Mouse (Mus musculus): ENCODE results near the gene Ell2. TPM values are rescaled to one million over a fixed set of nuclear protein-coding genes. Genes with fewer than 3 reads are reported as not detected.

Ell2 gene
- 5.3 and 5.9 TPM in 2 replicates for polyA plus RNA-seq (2014; fragmentation: Nextera tagmentation; extraction: Ambion mirVana)

DNA sequence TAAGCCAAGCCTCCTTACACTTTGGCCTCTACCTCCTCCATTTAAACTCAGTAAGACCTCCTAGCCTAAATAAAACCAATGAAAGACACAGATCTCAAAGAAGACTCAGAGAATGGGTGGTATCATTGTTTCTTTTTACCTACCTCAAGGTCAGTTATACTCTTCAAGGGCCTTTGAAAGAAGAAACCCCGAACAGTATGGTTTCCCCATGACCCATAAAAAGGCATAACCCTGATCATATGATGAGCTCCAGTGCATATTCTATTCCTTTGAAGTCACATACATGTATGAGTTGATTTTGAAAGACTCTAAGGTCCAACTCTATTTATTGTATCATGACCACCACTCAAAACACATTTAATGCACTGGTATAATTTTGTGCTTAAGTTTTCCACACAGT is at the start of gene Ell2:
Gene Ell2, plus strand, starts transcription at position 301 of the 400 bp plus-strand sequence.
- peak within 1 kb of the TSS; percentile 78 for H3K4me2 ChIP-seq (ENCODE audit: low read depth)
- WGBS: 100% methylated on average over 1 of the region's 1 CpGs
- no peak within 1 kb of the TSS for H3K27ac ChIP-seq (ENCODE audit: low read depth, low read length)
- H3K4me1 ChIP-seq (ENCODE audit: control insufficient read depth, insufficient read depth, low read length): no peaks in the 10 kb centered on the region
- H3K9ac ChIP-seq (ENCODE audit: low read length): peak within 1 kb of the TSS; percentile 71
- H3K36me3 ChIP-seq (ENCODE audit: control insufficient read depth, insufficient read depth, low read length): no peaks in the 10 kb centered on the region
- DNase-seq (ENCODE audit: low spot score) (no peak), ATAC-seq (ENCODE audit: insufficient read depth, low FRiP score, low TSS enrichment) (no peak)
- H3K4me3 ChIP-seq (ENCODE audit: low read depth, low read length): peak within 1 kb of the TSS; percentile 76
- 0 out of 2 replicates have a peak, but pooled peaks cover 3% of the 10 kb centered on the region for H3K27me3 ChIP-seq (ENCODE audit: control insufficient read depth, insufficient read depth, low read length)
- no peaks in the 10 kb centered on the region for H3K9me3 ChIP-seq (ENCODE audit: control insufficient read depth, low read length)

DNA sequence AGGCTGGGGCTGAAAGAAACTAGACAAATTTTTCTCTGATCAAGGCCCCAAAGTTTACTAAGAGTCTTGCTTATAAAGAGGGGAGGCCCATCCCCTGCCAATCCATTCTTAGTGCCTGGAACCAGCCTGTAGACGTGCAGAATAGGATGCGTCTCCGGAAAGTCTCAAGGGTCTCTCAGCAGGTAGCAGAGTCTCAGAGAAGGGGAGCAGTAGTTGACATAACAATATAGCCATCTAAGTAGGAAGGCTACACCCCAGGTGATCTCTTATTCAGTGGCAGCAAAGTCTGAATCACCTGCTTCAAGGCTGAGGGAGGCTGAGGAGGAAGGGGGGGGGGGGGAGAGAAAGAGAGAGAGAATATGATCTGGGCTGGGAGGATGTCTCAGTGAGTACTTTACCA is 21.1 kb upstream of the Ell2 start:
- no peaks in the 10 kb centered on the region for H3K27me3 ChIP-seq (ENCODE audit: control insufficient read depth, insufficient read depth, low read length)
- H3K9me3 ChIP-seq (ENCODE audit: control insufficient read depth, low read length): no peaks in the 10 kb centered on the region
- H3K4me1 ChIP-seq (ENCODE audit: control insufficient read depth, insufficient read depth, low read length): no peaks in the 10 kb centered on the region
- DNase-seq (ENCODE audit: low spot score) (no peak), ATAC-seq (ENCODE audit: insufficient read depth, low FRiP score, low TSS enrichment) (no peak)
- H3K4me3 ChIP-seq (ENCODE audit: low read depth, low read length): no peak overlapping the region
- no peaks in the 10 kb centered on the region for H3K36me3 ChIP-seq (ENCODE audit: control insufficient read depth, insufficient read depth, low read length)
- no peak overlapping the region for H3K4me2 ChIP-seq (ENCODE audit: low read depth)
- H3K9ac ChIP-seq (ENCODE audit: low read length): no peak overlapping the region
- WGBS: 37% methylated on average over 3 of the region's 3 CpGs
- H3K27ac ChIP-seq (ENCODE audit: low read depth, low read length): no peak overlapping the region

DNA sequence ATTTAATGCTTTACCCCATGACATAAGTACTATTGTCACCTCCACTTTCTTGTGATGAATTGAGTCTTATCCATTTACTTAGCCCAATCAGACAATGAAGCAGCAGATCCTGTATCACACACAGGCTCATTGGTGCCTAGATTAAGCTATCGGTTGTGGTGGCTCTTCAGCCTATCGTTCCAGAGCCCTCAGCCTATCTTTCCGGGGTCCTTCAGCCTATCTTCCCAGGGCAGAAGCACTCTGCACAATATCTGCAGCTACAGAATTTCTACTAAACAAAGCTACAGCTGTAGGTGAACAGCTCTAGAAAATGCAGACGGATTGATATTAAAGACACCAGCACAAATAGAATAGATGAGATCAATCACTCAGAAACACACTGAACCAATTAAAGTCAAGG is 19.6 kb upstream of the Ell2 start:
- DNase-seq (ENCODE audit: low spot score): no peak
- Histone ChIP-seq H3K4me1 (ENCODE audit: control insufficient read depth, insufficient read depth, low read length) (no peaks in the 10 kb centered on the region), H3K9me3 (ENCODE audit: control insufficient read depth, low read length) (no peaks in the 10 kb centered on the region), H3K27ac (ENCODE audit: low read depth, low read length) (no peak overlapping the region), H3K4me2 (ENCODE audit: low read depth) (no peak overlapping the region), H3K9ac (ENCODE audit: low read length) (no peak overlapping the region), H3K27me3 (ENCODE audit: control insufficient read depth, insufficient read depth, low read length) (no peaks in the 10 kb centered on the region), H3K36me3 (ENCODE audit: control insufficient read depth, insufficient read depth, low read length) (no peaks in the 10 kb centered on the region), H3K4me3 (ENCODE audit: low read depth, low read length) (no peak overlapping the region)
- ATAC-seq (ENCODE audit: insufficient read depth, low FRiP score, low TSS enrichment): no peak
- 88% methylated on average over 4 of the region's 4 CpGs for WGBS

DNA sequence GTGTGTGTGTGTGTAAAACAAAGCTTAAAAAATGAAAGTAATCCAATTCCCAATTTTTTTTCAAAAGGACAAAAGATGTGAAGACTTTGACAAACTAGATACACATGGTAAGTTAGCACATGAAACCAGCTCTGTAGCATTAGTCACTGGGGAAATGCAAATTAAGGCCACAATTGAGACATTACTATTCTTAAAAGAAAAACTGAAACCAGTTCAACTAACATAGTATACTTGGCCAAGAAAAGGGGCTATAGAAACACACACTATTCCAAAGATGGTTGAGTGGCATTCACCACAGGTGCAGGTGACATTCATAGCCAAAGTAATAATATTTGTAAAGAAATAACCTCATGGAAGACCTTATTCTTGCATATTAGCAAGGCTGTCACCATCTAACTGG is 14.9 kb upstream of the Ell2 start:
- Histone ChIP-seq H3K36me3 (ENCODE audit: control insufficient read depth, insufficient read depth, low read length) (no peaks in the 10 kb centered on the region), H3K4me3 (ENCODE audit: low read depth, low read length) (no peak overlapping the region), H3K27me3 (ENCODE audit: control insufficient read depth, insufficient read depth, low read length) (no peaks in the 10 kb centered on the region), H3K4me2 (ENCODE audit: low read depth) (no peak overlapping the region), H3K4me1 (ENCODE audit: control insufficient read depth, insufficient read depth, low read length) (no peaks in the 10 kb centered on the region), H3K27ac (ENCODE audit: low read depth, low read length) (no peak overlapping the region), H3K9me3 (ENCODE audit: control insufficient read depth, low read length) (no peaks in the 10 kb centered on the region), H3K9ac (ENCODE audit: low read length) (no peak overlapping the region)
- ATAC-seq (ENCODE audit: insufficient read depth, low FRiP score, low TSS enrichment) (no peak), DNase-seq (ENCODE audit: low spot score) (no peak)

DNA sequence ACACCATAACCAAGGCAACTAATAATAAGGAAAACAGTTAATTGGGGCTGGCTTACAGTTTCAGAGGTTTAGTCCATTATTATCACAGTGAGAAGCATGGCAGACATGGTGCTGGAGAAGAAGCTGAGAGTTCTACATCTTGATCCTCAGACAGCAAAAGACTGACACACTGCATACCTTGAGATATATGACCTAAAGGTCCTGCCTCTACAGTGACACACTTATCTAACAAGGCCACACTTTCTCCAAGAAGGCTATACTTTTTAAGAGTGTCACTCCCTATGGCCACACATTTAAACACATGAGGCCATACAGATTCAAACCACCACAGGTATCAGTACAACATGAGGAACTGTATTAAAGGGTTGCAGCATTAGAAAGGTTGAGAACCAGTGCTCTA is 13.5 kb upstream of the Ell2 start:
- H3K27me3 ChIP-seq (ENCODE audit: control insufficient read depth, insufficient read depth, low read length): no peaks in the 10 kb centered on the region
- no peak overlapping the region for H3K4me2 ChIP-seq (ENCODE audit: low read depth)
- H3K9ac ChIP-seq (ENCODE audit: low read length): no peak overlapping the region
- H3K4me1 ChIP-seq (ENCODE audit: control insufficient read depth, insufficient read depth, low read length): no peaks in the 10 kb centered on the region
- H3K27ac ChIP-seq (ENCODE audit: low read depth, low read length): no peak overlapping the region
- no peaks in the 10 kb centered on the region for H3K36me3 ChIP-seq (ENCODE audit: control insufficient read depth, insufficient read depth, low read length)
- DNase-seq (ENCODE audit: low spot score) (no peak), ATAC-seq (ENCODE audit: insufficient read depth, low FRiP score, low TSS enrichment) (no peak)
- no peaks in the 10 kb centered on the region for H3K9me3 ChIP-seq (ENCODE audit: control insufficient read depth, low read length)
- H3K4me3 ChIP-seq (ENCODE audit: low read depth, low read length): no peak overlapping the region

DNA sequence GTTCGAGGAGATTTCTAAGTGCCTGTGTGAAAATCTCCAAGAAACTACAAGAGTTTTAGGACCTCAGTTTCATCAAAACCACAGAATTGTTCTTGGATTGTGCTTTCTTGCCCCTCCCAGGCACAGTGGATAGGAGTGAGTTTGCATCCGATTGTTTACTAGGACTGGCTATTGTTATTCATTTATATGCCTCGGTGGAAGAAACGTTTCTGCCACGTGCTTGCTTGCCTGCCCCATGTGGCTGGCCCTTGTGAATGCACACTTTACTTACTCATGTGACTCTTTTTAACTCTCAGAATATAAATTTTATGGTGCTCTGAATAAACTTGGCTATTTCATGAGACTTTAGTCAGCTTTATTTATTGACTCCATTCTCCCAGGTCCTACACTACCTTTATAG is 3.7 kb upstream of the Ell2 start:
- no peak overlapping the region for H3K9ac ChIP-seq (ENCODE audit: low read length)
- H3K9me3 ChIP-seq (ENCODE audit: control insufficient read depth, low read length): no peaks in the 10 kb centered on the region
- H3K4me1 ChIP-seq (ENCODE audit: control insufficient read depth, insufficient read depth, low read length): no peaks in the 10 kb centered on the region
- no peak overlapping the region for H3K4me3 ChIP-seq (ENCODE audit: low read depth, low read length)
- no peak for DNase-seq (ENCODE audit: low spot score)
- no peak overlapping the region for H3K27ac ChIP-seq (ENCODE audit: low read depth, low read length)
- WGBS: 49% methylated on average over 5 of the region's 5 CpGs
- H3K4me2 ChIP-seq (ENCODE audit: low read depth): no peak overlapping the region
- ATAC-seq (ENCODE audit: insufficient read depth, low FRiP score, low TSS enrichment): no peak
- no peaks in the 10 kb centered on the region for H3K27me3 ChIP-seq (ENCODE audit: control insufficient read depth, insufficient read depth, low read length)
- H3K36me3 ChIP-seq (ENCODE audit: control insufficient read depth, insufficient read depth, low read length): no peaks in the 10 kb centered on the region

DNA sequence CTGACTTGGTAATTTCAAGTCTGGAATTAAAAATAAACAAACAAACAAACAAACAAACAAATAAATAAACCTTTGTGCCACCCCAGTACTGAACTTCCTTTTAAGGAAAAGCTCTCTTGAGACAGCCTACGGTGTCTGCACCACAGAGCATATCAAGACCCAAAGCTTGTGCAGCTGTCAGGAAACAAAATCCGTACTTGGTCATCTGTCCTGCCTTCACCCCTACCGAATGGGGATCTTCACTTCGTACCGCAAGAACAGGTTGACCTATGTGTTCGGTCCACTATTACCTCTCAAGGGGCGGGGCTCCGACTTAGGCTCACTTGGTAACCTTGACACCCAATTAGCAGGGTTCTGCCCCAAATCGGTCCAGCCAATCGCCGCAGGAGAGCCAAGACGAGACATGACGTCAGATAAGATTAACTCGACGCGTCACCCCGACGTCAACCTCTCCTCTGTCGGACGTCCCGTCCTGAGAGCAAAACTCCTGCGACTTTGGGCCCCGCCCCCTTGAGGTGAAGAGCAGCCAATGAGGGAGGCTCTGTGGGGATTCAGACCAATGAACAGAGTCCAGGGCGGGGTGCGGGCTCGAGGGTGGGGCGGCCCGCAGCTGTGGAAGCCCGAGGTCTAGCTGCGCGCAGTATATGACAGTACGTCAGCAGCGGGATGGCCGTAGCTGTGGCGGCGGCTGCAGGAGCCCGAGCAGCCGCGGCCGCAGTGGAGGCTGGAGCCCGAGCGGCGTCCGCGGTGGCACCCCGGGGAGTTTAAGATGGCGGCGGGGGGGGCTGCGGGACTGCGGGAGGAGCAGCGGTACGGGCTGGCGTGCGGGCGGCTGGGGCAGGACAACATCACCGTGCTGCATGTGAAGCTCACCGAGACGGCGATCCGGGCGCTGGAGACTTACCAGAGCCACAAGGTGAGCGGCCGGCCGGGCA is 592 bp downstream of the Ell2 start:
- Histone ChIP-seq H3K4me1 (ENCODE audit: control insufficient read depth, insufficient read depth, low read length) (no peaks in the 10 kb centered on the region), H3K4me2 (ENCODE audit: low read depth) (peak overlapping the region; percentile 78), H3K27me3 (ENCODE audit: control insufficient read depth, insufficient read depth, low read length) (0 out of 2 replicates have a peak, but pooled peaks cover 3% of the 10 kb centered on the region), H3K36me3 (ENCODE audit: control insufficient read depth, insufficient read depth, low read length) (no peaks in the 10 kb centered on the region), H3K4me3 (ENCODE audit: low read depth, low read length) (peak overlapping the region; percentile 76), H3K9me3 (ENCODE audit: control insufficient read depth, low read length) (no peaks in the 10 kb centered on the region), H3K27ac (ENCODE audit: low read depth, low read length) (no peak overlapping the region), H3K9ac (ENCODE audit: low read length) (peak overlapping the region; percentile 71)
- WGBS: 6% methylated on average over 64 of the region's 64 CpGs
- peak; percentile 94 for DNase-seq (ENCODE audit: low spot score)
- peak; percentile 100 for ATAC-seq (ENCODE audit: insufficient read depth, low FRiP score, low TSS enrichment)

DNA sequence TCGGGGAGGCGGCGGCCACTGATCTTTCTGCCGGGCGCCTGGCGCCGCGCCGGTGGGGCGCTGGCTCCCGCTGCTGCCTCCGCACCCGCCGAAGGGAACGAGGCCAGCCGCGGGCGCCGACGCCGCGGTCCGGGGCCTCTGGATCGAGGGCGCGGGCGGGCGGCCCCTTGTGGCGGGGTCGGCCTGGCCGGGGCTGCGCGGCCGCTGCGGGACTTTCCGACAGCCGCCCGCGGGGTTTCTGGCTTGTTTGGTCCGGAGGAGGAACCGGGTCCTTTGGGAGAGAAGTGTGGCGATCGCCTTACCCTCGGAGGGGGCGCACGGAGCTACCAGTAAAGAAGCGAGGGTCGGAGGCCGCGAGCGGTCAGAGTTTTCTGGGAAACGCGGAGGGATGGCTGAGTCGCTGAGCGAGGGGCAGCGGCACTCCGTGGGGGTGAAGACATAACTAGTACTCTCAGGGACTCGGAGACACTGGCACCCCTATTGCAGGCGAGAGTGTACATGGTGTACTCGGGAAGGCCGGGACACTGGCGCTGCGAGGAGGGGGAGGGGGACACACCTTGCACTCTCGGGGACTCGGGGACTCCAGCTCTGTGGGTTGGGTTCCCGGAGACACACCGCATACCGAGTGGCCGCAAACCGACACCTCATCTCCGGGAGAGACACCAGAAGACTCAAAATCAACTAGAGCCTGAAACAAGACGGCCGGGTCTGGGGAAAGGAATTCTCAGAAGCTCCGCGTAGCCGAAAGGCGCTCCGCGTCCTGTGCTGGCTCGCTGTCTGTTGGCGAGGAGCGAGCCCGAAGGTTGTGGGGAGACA is 1.5 kb downstream of the Ell2 start:
- no peak overlapping the region for H3K27ac ChIP-seq (ENCODE audit: low read depth, low read length)
- under 1% methylated on average over 64 of the region's 83 CpGs for WGBS
- H3K4me3 ChIP-seq (ENCODE audit: low read depth, low read length): peak overlapping the region; percentile 76
- H3K27me3 ChIP-seq (ENCODE audit: control insufficient read depth, insufficient read depth, low read length): 0 out of 2 replicates have a peak, but pooled peaks cover 3% of the 10 kb centered on the region
- no peaks in the 10 kb centered on the region for H3K4me1 ChIP-seq (ENCODE audit: control insufficient read depth, insufficient read depth, low read length)
- no peaks in the 10 kb centered on the region for H3K36me3 ChIP-seq (ENCODE audit: control insufficient read depth, insufficient read depth, low read length)
- ATAC-seq (ENCODE audit: insufficient read depth, low FRiP score, low TSS enrichment) (peak; percentile 71), DNase-seq (ENCODE audit: low spot score) (peak; percentile 70)
- peak overlapping the region; percentile 78 for H3K4me2 ChIP-seq (ENCODE audit: low read depth)
- peak overlapping the region; percentile 71 for H3K9ac ChIP-seq (ENCODE audit: low read length)
- H3K9me3 ChIP-seq (ENCODE audit: control insufficient read depth, low read length): no peaks in the 10 kb centered on the region
